Mouse (Mus musculus): ENCODE measurements around the gene Bicd2. TPM values are rescaled to one million over a fixed set of nuclear protein-coding genes. Genes with fewer than 3 reads are reported as not detected.

Bicd2 gene
- total RNA-seq, 1 experiment from 2014 or later, result 27.0 TPM

GRCm38 (mm10) chr13:49436170-49436569, 94.8 kb downstream of the Bicd2 start:
- no peak for ATAC-seq (ENCODE audit: extremely low read depth, insufficient number of reproducible peaks, low FRiP score, poor library complexity, severe bottlenecking)

Other genes with a start within 250 kb of the Bicd2 start
- 0.12 TPM in 1 of 2 replicates, not detected in the other for gene Wnk2, start 193.6 kb upstream of the Bicd2 start, total RNA-seq (2017)
- 64.2 and 88.4 TPM in 2 replicates for gene Ninj1, start 154.1 kb upstream of the Bicd2 start, total RNA-seq (2017)
- 105 and 113 TPM in 2 replicates for gene Card19, start 125.5 kb upstream of the Bicd2 start, total RNA-seq (2017)
- gene Susd3, start 92.9 kb upstream of the Bicd2 start, total RNA-seq (2017), result 49.3 and 51.1 TPM in 2 replicates
- gene Fgd3, start 21.3 kb upstream of the Bicd2 start, total RNA-seq (2017), result 95.8 and 99.2 TPM in 2 replicates
- 8.1 TPM in 2 replicates for gene Ippk, start 79.7 kb downstream of the Bicd2 start, total RNA-seq (2017)
- 0.74 and 1.4 TPM in 2 replicates for gene Tes3-ps, start 151.7 kb downstream of the Bicd2 start, total RNA-seq (2017)
- not detected in 2 replicates for gene Ecm2, start 163.2 kb downstream of the Bicd2 start, total RNA-seq (2017)
- not detected in 2 replicates for gene Aspn, start 202.9 kb downstream of the Bicd2 start, total RNA-seq (2017)
- gene Omd, start 240.9 kb downstream of the Bicd2 start, total RNA-seq (2017), result not detected in 2 replicates